Mouse (Mus musculus) kidney, adult 2 months (tissue): ENCODE results near the gene Car6. TPM values are rescaled to one million over a fixed set of nuclear protein-coding genes. Genes with fewer than 3 reads are reported as not detected.

Source experiments
- DNase-seq: peaks from one replicate; pipeline ENCODE4 v3.0.0; 2021
- H3K27ac ChIP-seq: fragments of 200-500 bp; 2 replicates; pipeline ENCODE4 v1.5.1; 2012; ENCODE audit warnings: low read depth, low read length, control low read depth, inconsistent platforms; ENCODE audit not compliant: insufficient read depth
- H3K27me3 ChIP-seq: fragments of 200-500 bp; replicated peaks from 2 replicates; pipeline ENCODE4 v1.6.1; 2012; ENCODE audit warnings: mild to moderate bottlenecking, moderate library complexity, low read length, inconsistent platforms; ENCODE audit not compliant: control insufficient read depth, insufficient read depth
- H3K36me3 ChIP-seq: fragments of 200-500 bp; 2 replicates; pipeline ENCODE4 v1.6.1; 2012; ENCODE audit warnings: mild to moderate bottlenecking, moderate library complexity, low read length, inconsistent platforms; ENCODE audit not compliant: control insufficient read depth, insufficient read depth
- H3K4me1 ChIP-seq: fragments of 200-500 bp; 2 replicates; pipeline ENCODE4 v1.6.1; 2011; ENCODE audit warnings: low read length; ENCODE audit not compliant: control insufficient read depth, insufficient read depth
- H3K4me3 ChIP-seq: fragments of 200-500 bp; 2 replicates; pipeline ENCODE4 v1.5.1; 2011; ENCODE audit warnings: mild to moderate bottlenecking, low read depth, low read length, control low read depth; ENCODE audit not compliant: insufficient read depth
- CTCF ChIP-seq: fragments of 200-500 bp; conservative IDR thresholded peaks from 2 replicates; pipeline ENCODE4 v1.5.1; 2011; ENCODE audit warnings: low read depth, mild to moderate bottlenecking, control low read depth, low read length, moderate library complexity, mixed read lengths; ENCODE audit not compliant: insufficient read depth, insufficient read length
- POLR2A ChIP-seq: fragments of 200-500 bp; IDR thresholded peaks from one replicate; pipeline ENCODE4 v1.6.1; 2011; ENCODE audit warnings: low read depth, low read length, control low read depth
- WGBS: fragments of 180-500 bp; shearing (Covaris S2); methylation state at CpG from one replicate; pipeline ENCODE4 v1.1.7; 2018; 5-methylcytosine and 5-hydroxymethylcytosine counted together
- polyA plus RNA-seq: library from polyadenylated mRNA; depleted of rRNA; stranded (reverse); fragments of >200 nt; gene quantifications from 2 replicates; pipeline ENCODE4 v1.2.3, GENCODE M21; 2012

Car6 gene
- polyA plus RNA-seq, 1 experiment: not detected

DNA sequence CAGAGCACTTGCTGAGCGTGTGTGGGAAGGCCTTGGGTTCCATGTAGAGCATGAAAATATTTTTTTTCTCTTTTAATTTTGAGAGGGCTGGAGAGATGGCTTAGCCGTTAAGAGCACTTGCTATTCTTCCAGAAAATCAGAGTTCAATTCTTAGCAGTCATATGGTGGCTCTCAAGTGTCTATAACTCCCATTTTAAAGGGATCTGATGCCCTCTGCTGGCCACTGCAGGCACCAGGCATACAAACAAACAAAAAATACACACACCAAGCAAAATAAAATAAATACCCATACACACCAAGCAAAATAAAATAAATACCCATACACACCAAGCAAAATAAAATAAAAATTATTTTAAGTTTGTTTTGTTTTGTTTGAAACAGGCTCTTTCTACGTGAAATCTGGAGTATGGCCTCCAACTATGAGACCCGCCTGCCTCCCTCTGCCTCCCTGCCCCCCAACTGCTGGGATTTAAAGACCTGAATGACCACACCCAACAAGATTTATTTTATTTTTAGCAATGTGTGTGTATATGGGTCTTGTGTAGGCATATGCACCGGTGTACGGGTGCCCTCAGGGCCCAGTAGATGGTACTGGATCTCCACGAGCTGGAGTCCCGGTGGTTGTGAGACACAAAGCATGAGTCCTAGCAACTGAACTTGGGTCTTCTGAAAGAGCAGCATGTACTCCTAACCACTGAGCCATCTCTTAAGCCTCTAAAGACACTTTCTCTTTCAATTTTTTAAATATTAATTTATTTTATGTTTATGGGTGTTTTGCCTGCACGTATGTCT is 18.6 kb upstream of the Car6 start:
- Histone ChIP-seq H3K27ac (no peak overlapping the region), H3K4me3 (no peak overlapping the region), H3K4me1 (peaks cover 3% of the 10 kb centered on the region; the same call in 1 of the 2 replicates), H3K27me3 (no peaks in the 10 kb centered on the region), H3K36me3 (no peaks in the 10 kb centered on the region)
- TF ChIP-seq CTCF (peak; percentile 71), POLR2A (no peak)
- DNase-seq: peak; percentile 67
- WGBS: 66% methylated on average over 9 of the region's 9 CpGs

DNA sequence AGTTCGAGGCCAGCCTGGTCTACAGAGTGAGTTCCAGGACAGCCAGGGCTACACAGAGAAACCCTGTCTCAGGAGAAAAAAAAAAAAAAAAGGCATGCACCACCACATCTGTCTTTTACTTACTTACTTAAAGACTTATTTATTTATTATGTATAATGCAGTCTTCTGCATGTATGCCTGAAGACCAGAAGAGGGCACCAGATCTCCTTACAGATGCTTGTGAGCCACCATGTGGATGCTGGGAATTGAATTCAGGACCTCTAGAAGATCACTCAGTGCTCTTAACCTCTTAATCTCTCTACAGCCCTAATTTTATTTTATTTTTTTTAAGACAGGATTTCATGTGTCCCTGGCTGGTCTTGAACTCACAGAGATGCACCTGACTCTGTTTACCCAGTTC is 16.8 kb upstream of the Car6 start:
- DNase-seq: no peak
- WGBS: 100% methylated on average over 1 of the region's 1 CpGs
- TF ChIP-seq CTCF: peak; percentile 23; the same call in 1 of the 2 replicates
- TF ChIP-seq POLR2A: no peak
- Histone ChIP-seq H3K4me3 (no peak overlapping the region), H3K4me1 (peaks cover 3% of the 10 kb centered on the region; the same call in 1 of the 2 replicates), H3K27me3 (no peaks in the 10 kb centered on the region), H3K36me3 (no peaks in the 10 kb centered on the region), H3K27ac (no peak overlapping the region)

DNA sequence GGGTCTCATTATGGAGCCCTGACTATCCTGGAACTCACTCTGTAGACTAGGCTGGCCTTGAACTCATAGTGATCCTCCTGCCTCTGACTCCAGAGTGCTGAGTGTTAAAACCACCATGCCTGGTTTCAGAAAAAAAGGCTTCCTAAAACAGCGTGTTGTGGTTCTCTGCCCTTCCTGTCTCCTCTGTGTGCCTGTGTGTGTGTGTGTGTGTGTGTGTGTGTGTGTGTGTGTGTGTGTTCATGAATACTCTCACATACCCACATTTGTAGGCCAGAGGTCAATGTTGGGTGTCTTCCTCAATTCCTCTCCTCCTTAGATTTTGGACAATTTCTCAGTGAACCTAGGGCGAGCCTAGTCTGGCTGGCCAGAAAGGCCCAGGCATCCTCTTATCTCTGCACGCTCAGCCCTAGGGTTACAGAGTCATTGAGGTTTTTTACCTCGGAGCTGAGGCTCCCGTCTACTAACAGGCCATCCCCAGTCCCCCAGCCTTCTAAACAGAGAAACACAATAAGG is 16.0 kb upstream of the Car6 start:
- Histone ChIP-seq H3K4me3 (no peak overlapping the region), H3K27me3 (no peaks in the 10 kb centered on the region), H3K27ac (no peak overlapping the region), H3K4me1 (peaks cover 6% of the 10 kb centered on the region; the same call in 1 of the 2 replicates), H3K36me3 (no peaks in the 10 kb centered on the region)
- 78% methylated on average over 5 of the region's 5 CpGs for WGBS
- TF ChIP-seq POLR2A (no peak), CTCF (no peak)
- DNase-seq: no peak

DNA sequence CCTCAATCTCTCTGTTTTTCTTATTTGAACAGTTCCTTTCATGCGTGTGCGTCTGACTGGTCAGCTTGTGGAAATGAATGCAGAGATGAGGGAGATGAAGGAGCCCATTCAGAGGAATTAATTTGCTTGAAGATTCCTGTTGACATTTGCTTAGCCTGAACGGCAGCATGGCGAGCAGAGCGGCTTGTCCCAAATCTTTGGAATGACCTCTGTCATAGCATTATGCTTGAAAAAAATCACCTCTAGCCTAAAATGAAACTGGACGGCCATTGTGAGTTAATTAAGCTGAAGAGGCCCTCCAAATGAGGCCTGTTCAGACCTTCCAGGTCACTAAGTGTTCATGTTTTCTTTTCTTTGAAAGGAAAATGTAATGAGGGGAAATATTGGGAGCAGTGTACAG is 15.3 kb upstream of the Car6 start:
- WGBS: 88% methylated on average over 6 of the region's 6 CpGs
- Histone ChIP-seq H3K4me1 (peaks cover 6% of the 10 kb centered on the region; the same call in 1 of the 2 replicates), H3K36me3 (no peaks in the 10 kb centered on the region), H3K27me3 (no peaks in the 10 kb centered on the region), H3K27ac (no peak overlapping the region), H3K4me3 (no peak overlapping the region)
- DNase-seq: no peak
- TF ChIP-seq CTCF: no peak
- no peak for TF ChIP-seq POLR2A

DNA sequence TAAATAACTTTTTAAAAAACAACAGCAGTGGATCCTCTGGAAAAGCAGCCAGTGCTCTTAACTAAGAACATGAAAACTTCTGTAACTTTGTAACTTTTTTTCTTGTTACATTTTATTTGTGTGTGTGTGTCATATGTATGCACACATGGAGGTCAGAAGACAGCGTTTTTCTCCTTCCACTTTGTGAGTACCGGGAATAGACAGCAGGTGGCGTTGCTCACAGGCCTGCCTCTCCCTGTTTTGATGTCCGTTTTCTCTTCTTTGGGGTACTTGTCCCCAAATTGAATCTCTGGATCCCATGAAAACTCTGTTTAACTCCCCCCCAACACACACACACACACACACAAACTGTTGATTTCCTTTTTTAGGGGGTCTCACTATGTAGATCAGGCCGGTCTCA is 12.8 kb upstream of the Car6 start:
- Histone ChIP-seq H3K36me3 (no peaks in the 10 kb centered on the region), H3K4me1 (peaks cover 3% of the 10 kb centered on the region; the same call in 1 of the 2 replicates), H3K4me3 (no peak overlapping the region), H3K27ac (no peak overlapping the region), H3K27me3 (no peaks in the 10 kb centered on the region)
- no peak for DNase-seq
- peak; percentile 64 for TF ChIP-seq CTCF
- no peak for TF ChIP-seq POLR2A
- WGBS: 56% methylated on average over 5 of the region's 5 CpGs

DNA sequence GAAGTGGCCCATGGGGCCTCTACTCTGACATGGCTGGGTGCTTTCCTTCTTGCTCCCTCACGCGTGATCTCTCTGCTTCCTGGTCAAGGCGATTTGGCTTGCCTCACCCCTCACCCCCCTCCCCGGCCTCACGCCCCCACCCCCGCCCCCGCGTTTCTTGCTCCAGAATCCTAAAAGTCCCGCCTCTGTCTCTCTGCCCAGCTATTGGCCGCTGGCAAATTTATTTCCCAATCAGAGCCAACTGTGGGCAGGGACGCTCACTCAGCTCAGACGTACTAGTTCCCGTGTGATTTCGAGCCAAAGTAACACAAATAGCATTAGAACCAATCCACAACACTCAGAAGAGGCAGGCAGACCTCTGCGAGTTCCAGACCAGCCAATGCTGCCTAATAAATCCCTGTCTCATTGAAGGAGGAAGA is 11.4 kb upstream of the Car6 start:
- Histone ChIP-seq H3K27ac (no peak overlapping the region), H3K27me3 (no peaks in the 10 kb centered on the region), H3K4me3 (0 out of 2 replicates have a peak overlapping the region, but pooled peaks have one; percentile 23), H3K4me1 (peaks cover 3% of the 10 kb centered on the region; the same call in 1 of the 2 replicates), H3K36me3 (no peaks in the 10 kb centered on the region)
- DNase-seq: peak; percentile 64
- WGBS: 6% methylated on average over 15 of the region's 15 CpGs
- TF ChIP-seq CTCF (no peak), POLR2A (no peak)

DNA sequence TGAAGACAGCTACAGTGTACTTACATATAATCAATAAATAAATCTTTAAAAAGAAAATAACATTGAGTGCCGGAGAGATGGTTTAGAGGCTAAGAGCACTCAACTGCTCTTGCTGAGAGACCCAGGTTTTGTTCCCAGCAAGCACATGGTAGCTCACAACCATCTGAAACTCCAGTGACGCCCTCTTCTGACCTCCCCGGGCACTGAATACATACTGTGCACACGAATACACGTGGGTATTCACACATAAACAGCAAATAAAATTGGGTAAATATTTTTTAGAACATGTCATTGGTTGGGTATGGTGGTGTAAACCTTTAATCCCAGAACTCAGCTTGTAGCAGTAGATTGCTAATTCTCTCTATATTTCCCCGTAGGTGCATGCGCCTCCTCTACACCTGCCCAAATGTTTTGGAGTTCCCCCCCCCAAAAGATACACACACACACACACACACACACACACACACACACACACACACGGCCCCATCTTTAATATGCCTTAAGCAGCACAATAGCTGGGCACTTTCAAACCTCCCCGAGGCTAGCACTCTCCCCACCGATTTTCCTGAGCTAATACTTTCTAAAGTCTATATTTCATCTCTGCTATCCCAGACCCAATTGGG is 10.9 kb upstream of the Car6 start:
- H3K27me3 ChIP-seq: no peaks in the 10 kb centered on the region
- no peak overlapping the region for H3K27ac ChIP-seq
- 57% methylated on average over 10 of the region's 10 CpGs for WGBS
- H3K36me3 ChIP-seq: no peaks in the 10 kb centered on the region
- TF ChIP-seq POLR2A: no peak
- DNase-seq: no peak
- H3K4me3 ChIP-seq: no peak overlapping the region
- peaks cover 3% of the 10 kb centered on the region; the same call in 1 of the 2 replicates for H3K4me1 ChIP-seq
